Mouse (Mus musculus): ENCODE data around the gene Atp8b5. TPM values are rescaled to one million over a fixed set of nuclear protein-coding genes. Genes with fewer than 3 reads are reported as not detected.

Atp8b5 gene
- polyA plus RNA-seq, 1 experiment from 2014 or later = 0.77 TPM

DNA sequence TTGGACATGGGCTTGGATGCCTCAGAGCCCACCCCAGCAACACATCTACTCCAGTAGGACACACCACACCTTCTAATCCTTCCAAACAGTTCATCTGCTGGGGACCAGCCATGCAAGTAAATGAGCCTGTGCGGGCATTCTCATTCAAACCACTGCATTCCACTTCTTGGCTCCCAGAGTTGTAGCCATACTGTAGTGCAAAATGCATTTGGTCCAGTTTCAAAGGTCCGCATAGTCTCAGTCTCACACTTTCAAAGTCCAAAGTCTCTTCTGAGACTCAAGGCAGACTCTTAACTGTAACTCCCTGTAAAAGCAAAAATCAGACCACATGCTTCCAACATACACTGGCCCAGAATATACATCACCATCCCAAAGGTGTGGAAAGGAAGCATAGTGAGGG, 78.0 kb downstream of the Atp8b5 start:
- Histone ChIP-seq H3K36me3 (ENCODE audit: insufficient read depth, low read length) (no peaks in the 10 kb centered on the region), H3K4me2 (replicated peaks; ENCODE audit: low read depth, low read length) (no peak overlapping the region), H3K4me3 (ENCODE audit: low read length) (no peak overlapping the region), H3K4me1 (ENCODE audit: insufficient read depth, low read length) (peaks cover under 1% of the 10 kb centered on the region; the same call in 1 of the 2 replicates), H3K27ac (ENCODE audit: low read length) (no peak overlapping the region), H3K27me3 (ENCODE audit: insufficient read depth, low read length) (no peaks in the 10 kb centered on the region), H3K9me3 (ENCODE audit: low read length) (no peaks in the 10 kb centered on the region), H3K9ac (replicated peaks; ENCODE audit: low read length) (no peak overlapping the region)
- WGBS = 91% methylated on average over 2 of the region's 2 CpGs
- ATAC-seq (ENCODE audit: low FRiP score, low TSS enrichment) = no peak

DNA sequence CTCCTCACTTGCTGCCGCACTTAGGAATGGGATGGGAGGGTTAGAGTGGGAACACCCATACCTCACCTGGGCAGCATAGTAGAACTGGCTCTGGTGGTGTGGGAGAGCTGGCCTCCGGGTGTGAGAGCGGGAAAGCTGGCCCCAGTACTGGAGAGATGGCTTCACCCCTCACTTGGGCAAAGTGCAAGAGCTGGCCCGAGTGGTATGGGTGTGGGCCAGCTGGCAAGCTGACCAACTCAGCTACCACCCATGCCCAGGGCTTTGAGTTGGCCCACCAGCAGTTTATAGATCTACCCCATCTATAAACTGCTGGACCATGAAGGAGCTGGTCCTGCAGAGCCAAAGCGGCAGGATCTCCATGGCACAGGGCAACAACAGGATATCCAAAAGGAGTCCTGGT, 82.2 kb downstream of the Atp8b5 start:
- Histone ChIP-seq H3K4me1 (ENCODE audit: insufficient read depth, low read length) (no peaks in the 10 kb centered on the region), H3K9me3 (ENCODE audit: low read length) (0 out of 2 replicates have a peak, but pooled peaks cover 6% of the 10 kb centered on the region), H3K27me3 (ENCODE audit: insufficient read depth, low read length) (no peaks in the 10 kb centered on the region), H3K4me3 (ENCODE audit: low read length) (no peak overlapping the region), H3K36me3 (ENCODE audit: insufficient read depth, low read length) (no peaks in the 10 kb centered on the region), H3K27ac (ENCODE audit: low read length) (no peak overlapping the region), H3K4me2 (replicated peaks; ENCODE audit: low read depth, low read length) (no peak overlapping the region), H3K9ac (replicated peaks; ENCODE audit: low read length) (no peak overlapping the region)
- no peak for ATAC-seq (ENCODE audit: low FRiP score, low TSS enrichment)
- 89% methylated on average over 5 of the region's 5 CpGs for WGBS

DNA sequence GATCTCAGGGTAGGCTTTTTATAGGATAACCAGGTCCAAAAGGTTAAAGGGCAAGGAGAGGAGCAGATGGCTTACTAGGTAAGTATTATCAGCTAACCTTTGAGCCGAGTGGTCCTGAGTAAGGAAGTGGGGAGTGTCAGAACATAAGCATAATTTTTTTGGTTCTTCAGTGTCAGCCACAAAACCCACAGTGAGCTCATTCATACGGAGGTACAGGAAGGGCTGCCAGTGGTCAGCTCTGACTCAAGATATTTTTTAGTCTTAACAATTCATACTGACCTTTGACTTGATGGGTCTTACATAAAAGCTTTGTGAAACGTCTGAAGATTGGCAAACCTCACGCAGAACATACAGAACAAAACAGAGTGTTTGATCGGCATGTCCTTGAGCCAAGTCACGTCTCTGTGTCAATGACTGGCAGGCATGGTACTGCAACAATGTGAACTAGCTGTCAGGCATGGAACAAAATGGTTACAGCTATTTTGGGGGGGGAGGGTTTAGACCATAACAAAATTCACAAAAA, 83.1 kb downstream of the Atp8b5 start:
- H3K27ac ChIP-seq (ENCODE audit: low read length) = no peak overlapping the region
- no peaks in the 10 kb centered on the region for H3K27me3 ChIP-seq (ENCODE audit: insufficient read depth, low read length)
- H3K4me3 ChIP-seq (ENCODE audit: low read length) = no peak overlapping the region
- no peak overlapping the region for H3K4me2 ChIP-seq (replicated peaks; ENCODE audit: low read depth, low read length)
- 79% methylated on average over 6 of the region's 6 CpGs for WGBS
- ATAC-seq (ENCODE audit: low FRiP score, low TSS enrichment) = no peak
- no peak overlapping the region for H3K9ac ChIP-seq (replicated peaks; ENCODE audit: low read length)
- H3K36me3 ChIP-seq (ENCODE audit: insufficient read depth, low read length) = no peaks in the 10 kb centered on the region
- H3K9me3 ChIP-seq (ENCODE audit: low read length) = 0 out of 2 replicates have a peak, but pooled peaks cover 6% of the 10 kb centered on the region
- no peaks in the 10 kb centered on the region for H3K4me1 ChIP-seq (ENCODE audit: insufficient read depth, low read length)

DNA sequence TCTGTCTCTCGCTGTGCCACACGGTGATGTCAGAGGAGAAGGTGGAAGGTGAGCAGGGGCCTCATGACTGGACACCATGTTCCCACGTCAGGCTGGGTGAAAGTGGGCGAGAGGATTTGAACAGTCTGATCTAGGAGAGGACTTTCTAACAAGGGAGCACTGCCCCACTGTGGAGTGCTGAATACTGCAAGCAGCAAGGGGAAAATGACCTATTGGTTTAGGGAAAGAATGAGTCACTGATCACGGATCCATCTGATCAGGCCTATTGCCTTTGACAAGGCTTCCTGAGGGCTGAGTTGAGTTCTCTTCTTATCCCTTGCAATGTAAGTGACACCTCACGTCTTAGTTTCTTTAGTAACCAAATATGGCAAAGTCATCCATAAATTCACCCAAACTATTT, 86.7 kb downstream of the Atp8b5 start:
- H3K9me3 ChIP-seq (ENCODE audit: low read length) = 0 out of 2 replicates have a peak, but pooled peaks cover 6% of the 10 kb centered on the region
- no peak overlapping the region for H3K4me3 ChIP-seq (ENCODE audit: low read length)
- H3K9ac ChIP-seq (replicated peaks; ENCODE audit: low read length) = no peak overlapping the region
- no peak for ATAC-seq (ENCODE audit: low FRiP score, low TSS enrichment)
- H3K27me3 ChIP-seq (ENCODE audit: insufficient read depth, low read length) = no peaks in the 10 kb centered on the region
- H3K27ac ChIP-seq (ENCODE audit: low read length) = no peak overlapping the region
- H3K4me2 ChIP-seq (replicated peaks; ENCODE audit: low read depth, low read length) = no peak overlapping the region
- H3K4me1 ChIP-seq (ENCODE audit: insufficient read depth, low read length) = no peaks in the 10 kb centered on the region
- H3K36me3 ChIP-seq (ENCODE audit: insufficient read depth, low read length) = no peaks in the 10 kb centered on the region
- 78% methylated on average over 6 of the region's 6 CpGs for WGBS

DNA sequence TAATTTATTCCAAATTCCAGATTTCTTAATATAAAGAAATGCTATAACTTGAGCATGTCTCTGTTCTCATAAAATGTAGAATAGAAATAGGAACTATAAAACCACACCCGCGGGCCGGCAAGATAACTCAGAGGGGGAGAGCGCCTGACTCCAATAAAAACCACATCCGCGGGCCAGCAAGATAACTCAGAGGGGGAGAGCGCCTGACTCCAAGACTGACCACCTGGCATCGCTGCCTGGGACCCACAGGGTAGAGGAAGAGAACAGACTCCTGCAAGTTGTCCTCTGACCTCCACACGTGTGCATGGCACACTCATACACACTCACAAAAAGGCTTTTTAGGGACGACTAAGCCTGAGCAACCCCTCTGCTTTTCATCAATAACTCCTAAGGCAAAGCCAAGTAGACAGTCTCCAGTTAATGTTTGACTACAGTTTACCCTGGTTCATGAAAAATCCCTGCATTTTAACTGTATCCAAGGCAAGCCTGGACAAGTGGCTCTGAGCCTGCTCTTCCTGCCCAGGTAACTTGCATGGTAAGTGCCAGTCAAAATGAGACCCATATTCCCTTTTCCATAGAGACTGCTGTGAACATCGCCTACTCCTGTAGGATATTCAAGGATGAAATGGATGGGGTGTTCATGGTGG, 98.1 kb downstream of the Atp8b5 start:
- no peaks in the 10 kb centered on the region for H3K36me3 ChIP-seq (ENCODE audit: insufficient read depth, low read length)
- ATAC-seq (ENCODE audit: low FRiP score, low TSS enrichment) = no peak
- WGBS = 78% methylated on average over 11 of the region's 11 CpGs
- no peaks in the 10 kb centered on the region for H3K27me3 ChIP-seq (ENCODE audit: insufficient read depth, low read length)
- no peak overlapping the region for H3K4me2 ChIP-seq (replicated peaks; ENCODE audit: low read depth, low read length)
- no peak overlapping the region for H3K9ac ChIP-seq (replicated peaks; ENCODE audit: low read length)
- H3K4me1 ChIP-seq (ENCODE audit: insufficient read depth, low read length) = no peaks in the 10 kb centered on the region
- H3K27ac ChIP-seq (ENCODE audit: low read length) = no peak overlapping the region
- H3K9me3 ChIP-seq (ENCODE audit: low read length) = no peaks in the 10 kb centered on the region
- no peak overlapping the region for H3K4me3 ChIP-seq (ENCODE audit: low read length)

DNA sequence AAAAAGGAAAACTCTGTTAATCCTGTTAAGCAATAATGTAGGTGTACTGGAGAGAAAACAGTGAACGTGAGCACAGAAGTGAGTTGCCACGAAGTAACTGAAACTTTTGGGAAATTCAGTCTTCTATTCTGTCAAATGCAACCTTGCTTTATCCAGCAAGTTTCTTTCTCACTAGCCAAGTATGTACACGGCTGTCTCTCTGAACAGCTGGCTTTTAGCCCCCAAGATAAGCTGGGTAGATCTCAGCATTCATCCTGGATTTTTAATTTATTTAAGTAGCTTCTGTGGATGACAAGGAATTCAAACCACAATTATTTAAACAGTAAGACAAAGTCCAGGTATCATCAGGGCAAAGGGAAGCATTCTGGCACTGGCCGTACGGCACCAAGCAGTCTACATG, 100.3 kb downstream of the Atp8b5 start:
- H3K4me3 ChIP-seq (ENCODE audit: low read length) = no peak overlapping the region
- no peaks in the 10 kb centered on the region for H3K27me3 ChIP-seq (ENCODE audit: insufficient read depth, low read length)
- H3K4me1 ChIP-seq (ENCODE audit: insufficient read depth, low read length) = no peaks in the 10 kb centered on the region
- ATAC-seq (ENCODE audit: low FRiP score, low TSS enrichment) = no peak
- no peak overlapping the region for H3K27ac ChIP-seq (ENCODE audit: low read length)
- H3K9ac ChIP-seq (replicated peaks; ENCODE audit: low read length) = no peak overlapping the region
- no peak overlapping the region for H3K4me2 ChIP-seq (replicated peaks; ENCODE audit: low read depth, low read length)
- WGBS = 83% methylated on average over 5 of the region's 5 CpGs
- H3K9me3 ChIP-seq (ENCODE audit: low read length) = no peaks in the 10 kb centered on the region
- no peaks in the 10 kb centered on the region for H3K36me3 ChIP-seq (ENCODE audit: insufficient read depth, low read length)

DNA sequence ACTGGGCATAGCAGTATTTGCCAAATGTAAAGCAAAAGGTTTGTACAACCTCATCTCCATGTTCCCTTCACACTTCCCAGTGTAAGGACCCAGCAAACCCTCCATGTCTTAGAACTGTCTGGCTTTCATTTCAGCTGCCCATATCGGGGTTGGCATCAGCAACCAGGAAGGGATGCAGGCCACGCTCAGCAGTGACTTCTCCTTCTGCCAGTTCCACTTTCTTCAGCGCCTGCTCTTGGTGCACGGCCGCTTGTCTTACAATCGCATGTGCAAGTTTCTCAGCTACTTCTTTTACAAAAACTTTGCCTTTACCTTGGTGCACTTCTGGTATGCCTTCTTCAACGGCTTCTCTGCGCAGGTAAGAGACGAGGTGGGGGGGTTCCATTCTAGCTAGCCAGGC, 100.8 kb downstream of the Atp8b5 start:
- no peaks in the 10 kb centered on the region for H3K9me3 ChIP-seq (ENCODE audit: low read length)
- no peak for ATAC-seq (ENCODE audit: low FRiP score, low TSS enrichment)
- WGBS = 92% methylated on average over 9 of the region's 9 CpGs
- no peaks in the 10 kb centered on the region for H3K36me3 ChIP-seq (ENCODE audit: insufficient read depth, low read length)
- no peaks in the 10 kb centered on the region for H3K27me3 ChIP-seq (ENCODE audit: insufficient read depth, low read length)
- no peak overlapping the region for H3K4me3 ChIP-seq (ENCODE audit: low read length)
- H3K4me1 ChIP-seq (ENCODE audit: insufficient read depth, low read length) = no peaks in the 10 kb centered on the region
- H3K27ac ChIP-seq (ENCODE audit: low read length) = no peak overlapping the region
- H3K9ac ChIP-seq (replicated peaks; ENCODE audit: low read length) = no peak overlapping the region
- H3K4me2 ChIP-seq (replicated peaks; ENCODE audit: low read depth, low read length) = no peak overlapping the region

DNA sequence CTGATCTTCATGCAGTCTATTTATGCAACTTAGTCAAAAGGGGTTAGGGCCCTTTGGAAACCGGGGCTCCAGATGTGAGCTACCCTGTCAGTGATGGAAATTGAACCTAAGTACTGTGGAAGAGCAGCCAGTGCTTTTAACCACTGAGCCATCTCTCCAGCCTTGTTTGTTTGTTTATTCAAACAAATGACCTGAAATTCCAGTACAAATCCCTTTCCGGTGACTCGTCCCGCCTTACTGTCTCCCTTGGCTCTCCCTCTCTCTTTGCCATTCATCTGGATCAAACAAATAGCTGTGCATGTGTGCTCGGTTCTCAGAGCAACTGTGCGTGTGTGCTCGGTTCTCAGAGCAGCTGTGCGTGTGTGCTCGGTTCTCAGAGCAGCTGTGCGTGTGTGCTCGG, 104.4 kb downstream of the Atp8b5 start:
- no peak overlapping the region for H3K4me2 ChIP-seq (replicated peaks; ENCODE audit: low read depth, low read length)
- no peak overlapping the region for H3K9ac ChIP-seq (replicated peaks; ENCODE audit: low read length)
- 71% methylated on average over 9 of the region's 11 CpGs for WGBS
- no peak overlapping the region for H3K27ac ChIP-seq (ENCODE audit: low read length)
- H3K9me3 ChIP-seq (ENCODE audit: low read length) = no peaks in the 10 kb centered on the region
- H3K4me1 ChIP-seq (ENCODE audit: insufficient read depth, low read length) = no peaks in the 10 kb centered on the region
- no peak for ATAC-seq (ENCODE audit: low FRiP score, low TSS enrichment)
- H3K4me3 ChIP-seq (ENCODE audit: low read length) = no peak overlapping the region
- no peaks in the 10 kb centered on the region for H3K36me3 ChIP-seq (ENCODE audit: insufficient read depth, low read length)
- no peaks in the 10 kb centered on the region for H3K27me3 ChIP-seq (ENCODE audit: insufficient read depth, low read length)

DNA sequence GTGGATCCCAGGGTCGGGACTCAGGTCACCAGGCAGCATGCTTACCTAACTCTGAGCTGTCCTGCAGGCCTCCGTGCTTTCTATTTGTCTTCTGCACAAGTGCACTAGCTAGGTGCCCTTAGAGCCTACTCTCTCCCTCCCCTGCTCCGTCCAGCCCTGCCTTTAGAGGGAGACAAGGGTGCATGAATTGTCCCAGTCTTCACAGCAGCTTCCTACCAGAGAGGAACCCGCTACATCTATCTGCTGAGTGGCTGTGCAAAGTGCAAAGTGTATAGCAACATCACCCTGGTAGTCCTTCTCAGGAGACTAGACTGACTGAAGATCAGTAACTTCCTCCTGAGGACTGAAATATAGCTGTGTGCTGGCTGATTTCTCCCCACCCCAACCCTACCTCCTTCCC, 105.2 kb downstream of the Atp8b5 start:
- H3K4me3 ChIP-seq (ENCODE audit: low read length) = no peak overlapping the region
- ATAC-seq (ENCODE audit: low FRiP score, low TSS enrichment) = peak; percentile 51
- H3K27ac ChIP-seq (ENCODE audit: low read length) = no peak overlapping the region
- H3K4me2 ChIP-seq (replicated peaks; ENCODE audit: low read depth, low read length) = no peak overlapping the region
- no peaks in the 10 kb centered on the region for H3K27me3 ChIP-seq (ENCODE audit: insufficient read depth, low read length)
- no peaks in the 10 kb centered on the region for H3K4me1 ChIP-seq (ENCODE audit: insufficient read depth, low read length)
- WGBS = 69% methylated on average over 4 of the region's 4 CpGs
- H3K9ac ChIP-seq (replicated peaks; ENCODE audit: low read length) = no peak overlapping the region
- no peaks in the 10 kb centered on the region for H3K36me3 ChIP-seq (ENCODE audit: insufficient read depth, low read length)
- no peaks in the 10 kb centered on the region for H3K9me3 ChIP-seq (ENCODE audit: low read length)

DNA sequence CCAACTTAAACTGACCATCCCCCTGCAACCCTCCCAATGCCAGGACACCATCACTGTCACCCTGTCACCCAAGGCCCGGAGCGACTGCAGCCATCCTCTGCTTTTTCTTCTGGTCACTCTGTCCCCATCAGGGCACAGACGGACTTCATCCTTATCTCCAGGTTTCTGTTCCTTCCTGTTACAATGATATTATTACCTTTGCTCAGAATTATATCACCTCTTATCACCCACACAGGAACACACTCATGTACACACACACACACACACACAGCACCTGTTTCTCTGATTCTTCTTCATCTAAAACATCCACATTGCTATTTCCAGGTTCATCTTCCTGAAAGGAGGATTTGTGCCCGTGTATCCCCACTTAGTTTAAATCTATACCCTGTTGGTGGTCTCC, 107.3 kb downstream of the Atp8b5 start:
- WGBS = 90% methylated on average over 4 of the region's 4 CpGs

More for the DNA sequence above, 107.3 kb downstream of the Atp8b5 start:
- Histone ChIP-seq H3K9me3 (ENCODE audit: low read length) (no peaks in the 10 kb centered on the region), H3K9ac (replicated peaks; ENCODE audit: low read length) (no peak overlapping the region), H3K4me2 (replicated peaks; ENCODE audit: low read depth, low read length) (no peak overlapping the region), H3K4me3 (ENCODE audit: low read length) (no peak overlapping the region), H3K27me3 (ENCODE audit: insufficient read depth, low read length) (no peaks in the 10 kb centered on the region), H3K4me1 (ENCODE audit: insufficient read depth, low read length) (no peaks in the 10 kb centered on the region), H3K27ac (ENCODE audit: low read length) (no peak overlapping the region), H3K36me3 (ENCODE audit: insufficient read depth, low read length) (no peaks in the 10 kb centered on the region)
- no peak for ATAC-seq (ENCODE audit: low FRiP score, low TSS enrichment)

Data from kidney, embryonic 16.5 days (tissue).